Mouse (Mus musculus) limb, embryonic 12.5 days (tissue): ENCODE results near the gene Gpr162. TPM values are rescaled to one million over a fixed set of nuclear protein-coding genes. Genes with fewer than 3 reads are reported as not detected.
"Not testable (repeated sequence)": the region's sequence is repeated elsewhere in the genome, so short reads cannot be mapped to it uniquely, and the experiment has no call there.

Experiments used
- ATAC-seq: fragments of 200-750 bp; cut with Nextera tagmentation; 2 replicates; pipeline ENCODE4 v1.8.0; 2017; ENCODE audit warnings: low read depth, moderate TSS enrichment; ENCODE audit not compliant: insufficient number of reproducible peaks, insufficient read depth, low FRiP score, low TSS enrichment
- H3K27ac ChIP-seq: fragments of 300-500 bp; sonication (generic); 2 replicates; pipeline ENCODE4 v1.5.1; 2016; ENCODE audit warnings: mild to moderate bottlenecking, moderate library complexity
- H3K27me3 ChIP-seq: fragments of 300-500 bp; sonication (generic); 2 replicates; pipeline ENCODE4 v1.6.1; 2016; ENCODE audit warnings: mild to moderate bottlenecking, moderate library complexity
- H3K36me3 ChIP-seq: fragments of 300-500 bp; sonication (generic); 2 replicates; pipeline ENCODE4 v1.6.1; 2016; ENCODE audit warnings: mild to moderate bottlenecking, moderate library complexity
- H3K4me1 ChIP-seq: fragments of 300-500 bp; sonication (generic); replicated peaks from 2 replicates; pipeline ENCODE4 v1.6.1; 2016
- H3K4me2 ChIP-seq: fragments of 300-500 bp; sonication (generic); 2 replicates; pipeline ENCODE4 v1.6.1; 2016; ENCODE audit warnings: mild to moderate bottlenecking, moderate library complexity
- H3K4me3 ChIP-seq: fragments of 300-500 bp; sonication (generic); replicated peaks from 2 replicates; pipeline ENCODE4 v1.5.1; 2016; ENCODE audit warnings: mild to moderate bottlenecking
- H3K9ac ChIP-seq: fragments of 300-500 bp; sonication (generic); replicated peaks from 2 replicates; pipeline ENCODE4 v1.6.1; 2016; ENCODE audit warnings: mild to moderate bottlenecking, moderate library complexity
- H3K9me3 ChIP-seq: fragments of 300-500 bp; sonication (generic); 2 replicates; pipeline ENCODE4 v1.6.1; 2016; ENCODE audit warnings: mild to moderate bottlenecking, moderate library complexity
- WGBS: fragments of 180-500 bp; shearing (Covaris S2); methylation state at CpG from one replicate; pipeline ENCODE4 v1.1.7; 2016; 5-methylcytosine and 5-hydroxymethylcytosine counted together
- polyA plus RNA-seq: library from polyadenylated mRNA; unstranded; fragments of >200 nt; fragmentation: Nextera tagmentation; extraction: Ambion mirVana; gene quantifications from 2 replicates; pipeline ENCODE4 v1.2.1, GENCODE M21; 2016

Gpr162 gene
- polyA plus RNA-seq, 1 experiment from 2014 or later: 2.5 TPM

DNA sequence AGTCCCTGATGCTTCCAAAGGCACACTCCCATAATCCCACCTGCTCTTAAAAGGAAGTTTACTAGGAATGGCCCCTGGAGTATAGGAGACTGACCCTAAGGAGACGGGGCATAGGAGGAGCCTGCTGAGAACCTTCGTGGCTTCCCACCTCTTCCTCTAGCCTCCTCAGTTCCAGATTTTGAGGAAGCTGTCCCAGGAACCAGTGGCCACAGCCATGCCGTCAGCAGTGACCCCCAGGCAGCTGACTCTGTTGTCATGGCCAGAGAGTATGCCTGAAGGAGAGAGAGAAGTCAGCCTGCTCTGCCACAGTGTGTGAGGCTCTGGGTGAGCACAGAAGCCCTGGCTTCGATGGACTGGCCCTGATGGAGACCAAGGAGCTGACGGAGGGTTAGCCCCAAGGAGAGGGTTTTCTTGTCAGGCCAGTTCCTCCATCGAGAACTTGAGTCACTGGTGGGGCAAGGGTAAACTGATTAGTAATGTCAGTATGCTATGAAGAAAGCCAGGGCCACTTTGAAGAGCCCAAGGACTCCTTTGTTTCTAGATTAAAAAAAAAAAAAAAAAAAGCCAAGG, 29.2 kb downstream of the Gpr162 start:
- Histone ChIP-seq H3K9ac (no peak overlapping the region; the same call in 1 of the 2 replicates), H3K4me3 (no peak overlapping the region), H3K4me2 (no peak overlapping the region), H3K36me3 (peaks cover 32% of the 10 kb centered on the region), H3K4me1 (peaks cover 51% of the 10 kb centered on the region), H3K9me3 (no peaks in the 10 kb centered on the region), H3K27ac (no peak overlapping the region), H3K27me3 (no peaks in the 10 kb centered on the region)
- ATAC-seq: no peak
- 82% methylated on average over 6 of the region's 6 CpGs for WGBS

DNA sequence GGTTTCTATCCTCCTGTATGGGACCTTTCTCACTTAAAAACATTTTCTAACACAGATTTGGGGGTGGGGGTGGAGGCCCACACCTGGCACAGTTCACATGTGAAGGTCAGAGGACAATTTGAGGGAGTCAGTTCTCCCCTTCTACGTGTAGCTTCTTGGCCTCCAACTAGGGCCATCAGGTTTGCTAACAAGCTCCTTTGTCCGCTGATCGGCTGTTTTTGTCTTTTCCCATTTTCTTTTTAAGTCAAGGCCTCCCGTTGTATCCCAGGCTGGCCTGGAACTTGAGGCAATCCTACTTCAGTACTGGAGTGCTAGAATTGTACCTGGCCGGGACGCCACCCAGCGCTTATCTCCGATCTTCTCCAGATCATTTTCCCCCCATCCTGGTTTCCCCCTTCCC, 32.1 kb downstream of the Gpr162 start:
- Histone ChIP-seq H3K4me1 (peaks cover 38% of the 10 kb centered on the region), H3K9ac (no peak overlapping the region), H3K9me3 (no peaks in the 10 kb centered on the region), H3K4me3 (peak overlapping the region; percentile 59; the same call in 1 of the 2 replicates), H3K27me3 (no peaks in the 10 kb centered on the region), H3K4me2 (peak overlapping the region; percentile 72), H3K36me3 (peaks cover 40% of the 10 kb centered on the region), H3K27ac (no peak overlapping the region)
- WGBS: 93% methylated on average over 8 of the region's 8 CpGs
- ATAC-seq: no peak

DNA sequence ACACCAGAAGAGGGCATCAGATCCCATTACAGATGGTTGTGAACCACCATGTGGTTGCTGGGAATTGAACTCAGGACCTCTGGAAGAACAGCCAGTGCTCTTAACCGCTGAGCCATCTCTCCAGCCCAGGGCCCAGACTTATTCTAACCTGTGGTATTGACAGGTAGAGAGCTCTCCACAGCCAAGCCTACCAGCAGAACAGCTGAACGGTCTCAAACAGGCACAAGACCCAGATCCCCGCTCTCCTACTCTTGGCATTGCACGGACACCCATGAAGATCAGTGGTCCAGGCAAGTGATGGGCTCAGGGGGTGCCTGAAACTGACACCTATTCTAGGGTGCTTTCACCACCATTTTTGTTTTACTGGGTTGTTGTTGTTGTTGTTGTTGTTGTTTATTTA, 32.6 kb downstream of the Gpr162 start:
- Histone ChIP-seq H3K4me1 (peaks cover 38% of the 10 kb centered on the region), H3K4me2 (peak overlapping the region; percentile 72), H3K4me3 (peak overlapping the region; percentile 59), H3K36me3 (peaks cover 43% of the 10 kb centered on the region)
- not testable (repeated sequence) for H3K9ac ChIP-seq, ATAC-seq, H3K9me3 ChIP-seq, H3K27ac ChIP-seq, H3K27me3 ChIP-seq
- WGBS: 96% methylated on average over 4 of the region's 4 CpGs

DNA sequence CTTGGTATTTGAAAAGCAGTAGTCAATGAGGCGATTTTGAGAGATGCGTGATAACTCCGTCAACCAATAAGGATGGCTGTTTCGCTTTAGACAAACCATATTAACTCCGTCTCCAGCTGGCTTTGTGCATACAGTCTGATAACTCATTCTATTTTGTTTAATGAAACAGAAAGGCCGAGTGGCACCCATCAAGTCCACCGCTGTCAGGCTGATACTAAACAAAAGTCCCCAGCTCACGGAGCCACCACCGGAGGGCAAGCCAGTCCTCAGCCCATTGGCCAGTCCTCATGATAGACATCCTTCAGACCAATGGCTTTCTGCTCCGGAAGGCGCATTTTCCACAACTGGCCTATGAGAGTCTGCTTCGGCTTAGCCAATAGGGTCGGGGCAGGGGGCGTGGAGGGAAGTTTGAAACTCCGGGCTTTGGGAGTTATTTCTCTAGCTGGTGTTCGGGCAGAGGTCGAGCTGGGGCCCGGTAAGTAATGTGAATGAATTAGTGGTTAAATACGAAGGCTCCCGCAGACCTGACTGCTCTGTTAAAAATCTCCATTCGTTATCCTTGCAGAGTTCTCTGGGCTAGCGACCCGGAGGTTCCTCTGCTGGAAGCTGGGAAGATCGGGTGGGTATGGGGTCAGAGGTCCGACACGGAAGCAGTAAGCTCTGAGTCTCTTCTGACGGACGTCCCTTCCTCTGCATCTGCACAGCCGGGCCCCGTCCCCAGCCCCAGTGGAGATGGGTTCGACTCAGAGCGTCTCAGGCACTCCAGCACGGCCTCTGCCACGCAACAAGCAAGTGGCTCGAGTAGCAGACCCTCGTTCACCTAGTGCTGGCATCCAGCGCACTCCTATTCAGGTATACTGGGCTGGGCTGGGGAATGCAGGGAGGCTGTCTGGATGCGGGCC, 33.7 kb downstream of the Gpr162 start:
- Histone ChIP-seq H3K27ac (peak overlapping the region; percentile 91), H3K27me3 (no peaks in the 10 kb centered on the region), H3K9me3 (no peaks in the 10 kb centered on the region), H3K36me3 (peaks cover 55% of the 10 kb centered on the region), H3K4me2 (peak overlapping the region; percentile 72), H3K4me3 (peak overlapping the region; percentile 59), H3K9ac (peak overlapping the region; percentile 69), H3K4me1 (peaks cover 32% of the 10 kb centered on the region)
- ATAC-seq: peak; percentile 86
- WGBS: 1% methylated on average over 38 of the region's 38 CpGs

DNA sequence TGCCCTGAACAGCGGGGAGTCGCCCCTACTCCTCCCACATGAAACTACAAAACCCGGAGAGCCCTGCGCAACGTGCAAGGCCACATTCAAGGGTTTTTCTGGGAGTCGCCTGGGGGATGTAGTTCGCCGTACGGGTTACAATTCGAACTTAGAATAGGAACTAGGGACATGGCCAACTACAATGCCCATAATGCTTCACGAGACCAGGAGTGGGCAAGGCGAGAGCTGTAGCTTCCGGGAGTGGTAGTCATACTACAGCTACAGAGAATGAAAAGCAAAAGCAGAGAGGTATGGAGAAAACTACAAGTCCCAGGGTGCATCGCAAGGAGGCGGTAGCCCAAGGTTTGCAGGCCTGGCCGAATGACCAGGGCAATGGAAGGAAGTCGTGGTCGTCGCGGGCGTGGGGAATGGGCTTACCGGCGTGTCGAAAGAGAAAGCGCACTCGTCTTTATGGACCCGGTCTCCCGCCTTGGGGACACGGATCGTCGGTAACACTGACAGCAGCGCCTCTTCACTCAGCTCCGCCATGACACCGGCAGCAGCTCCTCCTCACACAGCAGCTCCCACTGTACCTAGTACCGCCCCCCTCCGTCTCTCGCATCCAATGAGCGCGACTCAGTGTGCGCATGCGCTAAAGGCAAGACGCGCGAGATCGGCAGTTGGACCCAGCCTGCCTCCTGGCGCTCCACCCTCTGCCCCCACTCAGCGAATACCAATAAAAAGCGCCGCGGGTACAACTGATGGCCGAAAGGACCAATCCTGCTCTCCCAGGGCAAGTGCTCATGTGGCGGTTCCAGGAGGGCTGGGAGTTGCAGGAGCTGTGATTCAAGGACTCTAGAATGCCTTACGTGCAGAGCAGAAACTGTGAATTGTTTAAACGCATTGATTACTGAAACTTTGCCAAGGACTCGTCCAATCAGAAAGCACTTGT, 34.6 kb downstream of the Gpr162 start, which contains the start of the genes Usp5 and Cdca3:
Gene Usp5, minus strand, starts transcription at position 617 of the 931 bp plus-strand sequence.
Gene Cdca3, plus strand, starts transcription at position 680 of the 931 bp plus-strand sequence.
- no peaks in the 10 kb centered on the region for H3K9me3 ChIP-seq
- peaks cover 57% of the 10 kb centered on the region for H3K36me3 ChIP-seq
- under 1% methylated on average over 55 of the region's 55 CpGs for WGBS
- peak within 1 kb of the TSS; percentile 70 for H3K9ac ChIP-seq
- H3K27me3 ChIP-seq: no peaks in the 10 kb centered on the region
- peak within 1 kb of the TSS; percentile 91 for H3K27ac ChIP-seq
- peak within 1 kb of the TSS; percentile 59 for H3K4me3 ChIP-seq
- H3K4me1 ChIP-seq: peaks cover 31% of the 10 kb centered on the region
- peak; percentile 95 for ATAC-seq
- H3K4me2 ChIP-seq: peak within 1 kb of the TSS; percentile 91

DNA sequence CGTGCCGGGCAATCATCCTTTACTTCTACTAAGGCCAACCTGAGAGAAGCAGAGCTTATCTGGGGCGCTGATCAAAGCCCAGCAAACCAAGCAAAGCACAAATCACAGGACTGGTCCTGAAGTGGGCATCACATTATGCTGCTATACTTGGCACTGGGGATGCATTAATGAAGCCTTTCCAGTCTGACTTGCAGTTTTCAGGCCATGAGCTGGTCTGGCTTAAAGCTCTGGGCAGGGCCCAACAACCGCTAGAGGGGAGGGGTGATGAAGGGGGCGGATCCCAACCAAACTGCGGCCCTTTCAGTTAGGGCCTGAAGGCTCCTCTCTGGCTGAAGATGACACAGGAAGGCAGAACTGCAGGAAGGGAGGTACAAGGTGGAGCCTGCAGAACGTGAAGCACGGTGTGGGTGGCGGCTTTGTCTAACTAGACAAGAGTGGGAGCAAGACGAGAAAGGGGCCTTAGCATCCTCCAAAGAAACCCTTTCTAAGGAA, 35.6 kb downstream of the Gpr162 start:
- no peak for ATAC-seq
- peaks cover 31% of the 10 kb centered on the region for H3K4me1 ChIP-seq
- no peaks in the 10 kb centered on the region for H3K27me3 ChIP-seq
- 24% methylated on average over 10 of the region's 10 CpGs for WGBS
- H3K9ac ChIP-seq: peak overlapping the region; percentile 70
- H3K27ac ChIP-seq: peak overlapping the region; percentile 3; the same call in 1 of the 2 replicates
- H3K4me2 ChIP-seq: peak overlapping the region; percentile 91
- H3K36me3 ChIP-seq: peaks cover 57% of the 10 kb centered on the region
- peak overlapping the region; percentile 59 for H3K4me3 ChIP-seq
- H3K9me3 ChIP-seq: no peaks in the 10 kb centered on the region

DNA sequence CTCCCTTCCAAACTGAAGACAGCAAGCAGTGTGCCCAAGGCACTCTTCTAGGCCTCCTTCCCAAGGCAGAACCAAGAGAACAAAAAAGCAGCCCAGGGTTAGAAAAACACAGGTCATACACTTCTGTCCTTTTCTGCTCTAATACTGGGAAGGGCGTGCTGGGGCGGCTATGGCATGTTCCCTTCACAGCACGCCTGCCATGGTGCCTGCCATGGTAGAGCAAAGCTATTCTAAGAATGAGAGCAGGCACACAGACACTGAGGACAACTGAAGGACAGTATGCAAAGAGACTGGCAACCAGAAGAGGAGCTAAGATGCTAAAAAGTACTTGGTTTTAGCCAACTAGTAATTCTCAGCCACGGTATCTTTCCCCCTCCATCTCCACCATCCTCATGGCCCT, 41.7 kb downstream of the Gpr162 start:
- no peak overlapping the region for H3K4me2 ChIP-seq
- H3K27ac ChIP-seq: no peak overlapping the region
- H3K4me3 ChIP-seq: no peak overlapping the region
- peaks cover 99% of the 10 kb centered on the region for H3K36me3 ChIP-seq
- H3K4me1 ChIP-seq: no peaks in the 10 kb centered on the region
- no peak for ATAC-seq
- H3K9me3 ChIP-seq: no peaks in the 10 kb centered on the region
- H3K9ac ChIP-seq: no peak overlapping the region
- 98% methylated on average over 4 of the region's 4 CpGs for WGBS
- no peaks in the 10 kb centered on the region for H3K27me3 ChIP-seq

DNA sequence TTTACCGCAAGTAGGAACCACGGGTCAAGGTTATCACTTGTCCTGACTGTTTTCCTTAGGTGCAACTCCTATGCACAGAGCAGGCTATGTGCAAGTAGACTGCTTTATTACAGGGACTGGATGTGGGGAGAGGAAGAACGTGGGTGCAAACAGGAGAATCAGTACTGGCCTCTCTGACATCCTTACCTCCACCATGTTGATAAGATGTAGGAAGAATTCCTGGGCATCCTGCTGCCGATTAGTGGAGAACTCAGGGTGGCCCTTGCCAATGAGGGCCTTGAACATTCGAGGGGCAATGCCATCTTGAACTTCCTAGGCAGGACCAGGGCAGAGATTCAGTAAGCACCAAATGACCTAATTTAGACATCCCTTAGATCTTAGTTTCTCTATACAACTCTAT, 42.9 kb downstream of the Gpr162 start:
- no peaks in the 10 kb centered on the region for H3K27me3 ChIP-seq
- WGBS: 92% methylated on average over 5 of the region's 5 CpGs

DNA sequence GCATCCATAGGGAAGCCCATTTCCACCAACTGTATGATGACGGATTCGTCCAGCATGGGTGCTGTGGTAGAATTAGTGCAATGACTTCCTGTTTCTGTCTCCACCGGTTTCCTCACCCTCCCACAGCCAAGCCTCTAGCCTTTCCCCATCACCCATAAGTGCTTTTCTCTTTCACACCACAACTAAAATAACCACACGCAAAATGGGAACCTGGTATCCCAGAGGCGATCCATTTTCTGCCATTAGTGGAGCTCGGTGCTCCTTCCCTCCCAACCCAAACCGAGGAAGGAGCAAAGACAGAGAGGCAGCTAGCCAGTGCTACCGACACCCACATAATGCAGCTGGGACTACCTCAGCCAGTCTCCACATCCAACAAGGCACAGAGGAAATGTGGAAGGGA, 45.8 kb downstream of the Gpr162 start:
- ATAC-seq: no peak
- peaks cover 81% of the 10 kb centered on the region for H3K36me3 ChIP-seq

More for the DNA sequence above, 42.9 kb downstream of the Gpr162 start:
- no peak for ATAC-seq
- Histone ChIP-seq H3K9ac (no peak overlapping the region), H3K4me1 (no peaks in the 10 kb centered on the region), H3K36me3 (peaks cover 100% of the 10 kb centered on the region), H3K27ac (no peak overlapping the region), H3K9me3 (no peaks in the 10 kb centered on the region), H3K4me3 (no peak overlapping the region), H3K4me2 (no peak overlapping the region)

DNA sequence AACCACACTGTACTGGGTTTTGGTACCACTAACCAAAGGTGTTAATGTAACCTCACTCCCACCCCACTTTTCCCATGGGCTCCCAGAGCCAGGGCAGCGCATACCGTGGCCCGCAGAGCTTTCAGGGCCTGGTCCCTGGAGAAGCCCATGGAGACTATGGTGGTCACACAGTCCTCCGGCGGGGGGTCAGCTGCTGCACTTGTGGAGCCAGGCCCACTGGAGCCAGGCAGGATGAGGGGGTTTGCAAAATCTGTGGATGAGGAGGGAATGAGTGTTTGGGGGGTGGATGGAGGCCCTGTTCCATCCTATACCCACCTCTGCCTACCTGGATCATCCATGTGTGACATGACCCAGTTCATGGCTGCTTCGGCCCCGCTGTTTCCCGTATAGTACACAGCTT, 46.2 kb downstream of the Gpr162 start:
- Histone ChIP-seq H3K9me3 (no peaks in the 10 kb centered on the region), H3K27ac (no peak overlapping the region), H3K4me2 (no peak overlapping the region), H3K36me3 (peaks cover 78% of the 10 kb centered on the region), H3K4me3 (no peak overlapping the region), H3K4me1 (peaks cover 15% of the 10 kb centered on the region), H3K27me3 (no peaks in the 10 kb centered on the region), H3K9ac (no peak overlapping the region)
- WGBS: 94% methylated on average over 8 of the region's 8 CpGs
- no peak for ATAC-seq

More for the DNA sequence above, 45.8 kb downstream of the Gpr162 start:
- no peaks in the 10 kb centered on the region for H3K27me3 ChIP-seq
- WGBS: 92% methylated on average over 8 of the region's 8 CpGs
- H3K9me3 ChIP-seq: no peaks in the 10 kb centered on the region
- H3K4me1 ChIP-seq: peaks cover 11% of the 10 kb centered on the region
- H3K9ac ChIP-seq: no peak overlapping the region
- H3K27ac ChIP-seq: no peak overlapping the region
- no peak overlapping the region for H3K4me2 ChIP-seq
- no peak overlapping the region for H3K4me3 ChIP-seq
